Mouse (Mus musculus) intestine, embryonic 15.5 days (tissue): ENCODE measurements at regions not wholly inside any gene's neighbourhood (a gene's known extent, or its start where the extent isn't known, plus 50 kb on each side); places are given as distances from the start of the nearest gene placed in this dataset.

Experiments
- ATAC-seq: fragments of 200-750 bp; cut with Nextera tagmentation; 2 replicates; pipeline ENCODE4 v1.8.0; 2017; ENCODE audit warnings: moderate TSS enrichment, moderate library complexity
- H3K27ac ChIP-seq: fragments of 300-500 bp; sonication (generic); 2 replicates; pipeline ENCODE4 v1.5.1; 2015; ENCODE audit warnings: mild to moderate bottlenecking, inconsistent platforms
- H3K27me3 ChIP-seq: fragments of 300-500 bp; sonication (generic); replicated peaks from 2 replicates; pipeline ENCODE4 v1.6.1; 2015; ENCODE audit warnings: inconsistent platforms
- H3K36me3 ChIP-seq: fragments of 300-500 bp; sonication (generic); 2 replicates; pipeline ENCODE4 v1.6.1; 2015; ENCODE audit warnings: inconsistent platforms
- H3K4me1 ChIP-seq: fragments of 300-500 bp; sonication (generic); replicated peaks from 2 replicates; pipeline ENCODE4 v1.6.1; 2015; ENCODE audit warnings: inconsistent platforms
- H3K4me2 ChIP-seq: fragments of 300-500 bp; sonication (generic); replicated peaks from 2 replicates; pipeline ENCODE4 v1.6.1; 2015; ENCODE audit warnings: mild to moderate bottlenecking, inconsistent platforms
- H3K4me3 ChIP-seq: fragments of 300-500 bp; sonication (generic); replicated peaks from 2 replicates; pipeline ENCODE4 v1.5.1; 2015; ENCODE audit warnings: inconsistent platforms
- H3K9ac ChIP-seq: fragments of 300-500 bp; sonication (generic); 2 replicates; pipeline ENCODE4 v1.6.1; 2015; ENCODE audit warnings: inconsistent platforms
- H3K9me3 ChIP-seq: fragments of 300-500 bp; sonication (generic); 2 replicates; pipeline ENCODE4 v1.6.1; 2016; ENCODE audit warnings: inconsistent platforms
- WGBS: fragments of 180-500 bp; shearing (Covaris S2); methylation state at CpG from one replicate; pipeline ENCODE4 v1.1.7; 2015; 5-methylcytosine and 5-hydroxymethylcytosine counted together

GRCm38 (mm10) chr2:7840612-7841011, 331.2 kb upstream of the Celf2 start:
- Histone ChIP-seq H3K9me3 (no peaks in the 10 kb centered on the region), H3K9ac (no peak overlapping the region), H3K27ac (no peak overlapping the region), H3K4me3 (no peak overlapping the region), H3K4me1 (no peaks in the 10 kb centered on the region), H3K36me3 (no peaks in the 10 kb centered on the region), H3K27me3 (no peaks in the 10 kb centered on the region), H3K4me2 (no peak overlapping the region)
- ATAC-seq: no peak
- 73% methylated on average over 1 of the region's 1 CpGs for WGBS

- Histone ChIP-seq H3K9ac (no peak overlapping the region), H3K4me2 (no peak overlapping the region), H3K36me3 (no peaks in the 10 kb centered on the region), H3K4me1 (no peaks in the 10 kb centered on the region), H3K27me3 (no peaks in the 10 kb centered on the region), H3K27ac (no peak overlapping the region), H3K9me3 (no peaks in the 10 kb centered on the region), H3K4me3 (no peak overlapping the region)
- WGBS: 61% methylated on average over 3 of the region's 3 CpGs
- ATAC-seq: no peak
Observed at GRCm38 (mm10) chr2:7837877-7838276, 328.5 kb upstream of the Celf2 start.

GRCm38 (mm10) chr2:7831239-7831638, 321.9 kb upstream of the Celf2 start:
- Histone ChIP-seq H3K27me3 (no peaks in the 10 kb centered on the region), H3K4me2 (no peak overlapping the region), H3K4me1 (no peaks in the 10 kb centered on the region), H3K36me3 (no peaks in the 10 kb centered on the region), H3K27ac (no peak overlapping the region), H3K4me3 (no peak overlapping the region), H3K9ac (no peak overlapping the region), H3K9me3 (no peaks in the 10 kb centered on the region)
- 82% methylated on average over 4 of the region's 4 CpGs for WGBS
- no peak for ATAC-seq

- no peak for ATAC-seq
- Histone ChIP-seq H3K9me3 (no peaks in the 10 kb centered on the region), H3K36me3 (no peaks in the 10 kb centered on the region), H3K4me3 (no peak overlapping the region), H3K9ac (no peak overlapping the region), H3K4me1 (no peaks in the 10 kb centered on the region), H3K4me2 (no peak overlapping the region), H3K27ac (no peak overlapping the region), H3K27me3 (no peaks in the 10 kb centered on the region)
- 60% methylated on average over 7 of the region's 7 CpGs for WGBS
Observed at GRCm38 (mm10) chr2:7826272-7826671, 316.9 kb upstream of the Celf2 start.

- no peak overlapping the region for H3K4me3 ChIP-seq
- ATAC-seq: no peak
- H3K4me2 ChIP-seq: no peak overlapping the region
- H3K9ac ChIP-seq: no peak overlapping the region
- no peaks in the 10 kb centered on the region for H3K36me3 ChIP-seq
- H3K27ac ChIP-seq: no peak overlapping the region
- WGBS: 75% methylated on average over 2 of the region's 2 CpGs
- no peaks in the 10 kb centered on the region for H3K4me1 ChIP-seq
- no peaks in the 10 kb centered on the region for H3K9me3 ChIP-seq
- no peaks in the 10 kb centered on the region for H3K27me3 ChIP-seq
Observed at GRCm38 (mm10) chr2:7796415-7796814, 287.1 kb upstream of the Celf2 start.

GRCm38 (mm10) chr2:7792456-7793145, 283.2 kb upstream of the Celf2 start:
- 53% methylated on average over 2 of the region's 2 CpGs for WGBS
- ATAC-seq: peak; percentile 78
- H3K27ac ChIP-seq: peak overlapping the region; percentile 14; the same call in 1 of the 2 replicates

GRCm38 (mm10) chr2:7778610-7779009, 269.2 kb upstream of the Celf2 start:
- WGBS: 58% methylated on average over 2 of the region's 2 CpGs

More at GRCm38 (mm10) chr2:7792456-7793145, 283.2 kb upstream of the Celf2 start:
- Histone ChIP-seq H3K9me3 (no peaks in the 10 kb centered on the region), H3K36me3 (no peaks in the 10 kb centered on the region), H3K27me3 (no peaks in the 10 kb centered on the region), H3K4me1 (no peaks in the 10 kb centered on the region), H3K4me3 (no peak overlapping the region), H3K4me2 (no peak overlapping the region), H3K9ac (no peak overlapping the region)

GRCm38 (mm10) chr2:7734097-7734730, 224.9 kb upstream of the Celf2 start:
- Histone ChIP-seq H3K4me1 (no peaks in the 10 kb centered on the region), H3K4me2 (no peak overlapping the region), H3K9ac (no peak overlapping the region), H3K27ac (no peak overlapping the region), H3K36me3 (no peaks in the 10 kb centered on the region), H3K9me3 (no peaks in the 10 kb centered on the region), H3K27me3 (no peaks in the 10 kb centered on the region), H3K4me3 (no peak overlapping the region)
- WGBS: 57% methylated on average over 8 of the region's 8 CpGs
- no peak for ATAC-seq

More at GRCm38 (mm10) chr2:7778610-7779009, 269.2 kb upstream of the Celf2 start:
- H3K9ac ChIP-seq: no peak overlapping the region
- no peaks in the 10 kb centered on the region for H3K27me3 ChIP-seq
- H3K4me3 ChIP-seq: no peak overlapping the region
- no peaks in the 10 kb centered on the region for H3K36me3 ChIP-seq
- no peaks in the 10 kb centered on the region for H3K9me3 ChIP-seq
- H3K4me2 ChIP-seq: no peak overlapping the region
- no peak overlapping the region for H3K27ac ChIP-seq
- no peaks in the 10 kb centered on the region for H3K4me1 ChIP-seq
- no peak for ATAC-seq

- no peak for ATAC-seq
- H3K27ac ChIP-seq: no peak overlapping the region
Observed at GRCm38 (mm10) chr2:7730960-7731359, 221.6 kb upstream of the Celf2 start.

GRCm38 (mm10) chr2:7722283-7722935, 213.0 kb upstream of the Celf2 start:
- Histone ChIP-seq H3K4me2 (no peak overlapping the region), H3K36me3 (no peaks in the 10 kb centered on the region), H3K9ac (no peak overlapping the region), H3K9me3 (no peaks in the 10 kb centered on the region), H3K4me1 (no peaks in the 10 kb centered on the region), H3K27me3 (no peaks in the 10 kb centered on the region), H3K4me3 (no peak overlapping the region), H3K27ac (0 out of 2 replicates have a peak overlapping the region, but pooled peaks have one; percentile 9)
- ATAC-seq: 0 out of 2 replicates have a peak, but pooled peaks have one; percentile 39
- WGBS: 68% methylated on average over 10 of the region's 10 CpGs

More at GRCm38 (mm10) chr2:7730960-7731359, 221.6 kb upstream of the Celf2 start:
- H3K4me2 ChIP-seq: no peak overlapping the region
- WGBS: 97% methylated on average over 1 of the region's 1 CpGs
- no peaks in the 10 kb centered on the region for H3K36me3 ChIP-seq
- H3K4me1 ChIP-seq: no peaks in the 10 kb centered on the region
- no peaks in the 10 kb centered on the region for H3K27me3 ChIP-seq
- H3K9me3 ChIP-seq: no peaks in the 10 kb centered on the region
- no peak overlapping the region for H3K4me3 ChIP-seq
- H3K9ac ChIP-seq: no peak overlapping the region

GRCm38 (mm10) chr2:7711046-7711445, 201.7 kb upstream of the Celf2 start:
- WGBS: 71% methylated on average over 1 of the region's 1 CpGs
- Histone ChIP-seq H3K36me3 (no peaks in the 10 kb centered on the region), H3K27ac (no peak overlapping the region), H3K9me3 (no peaks in the 10 kb centered on the region), H3K9ac (no peak overlapping the region), H3K4me1 (no peaks in the 10 kb centered on the region), H3K4me2 (no peak overlapping the region), H3K27me3 (no peaks in the 10 kb centered on the region), H3K4me3 (no peak overlapping the region)
- no peak for ATAC-seq

GRCm38 (mm10) chr2:7710476-7710875, 201.1 kb upstream of the Celf2 start:
- no peaks in the 10 kb centered on the region for H3K4me1 ChIP-seq
- no peak overlapping the region for H3K27ac ChIP-seq
- H3K27me3 ChIP-seq: no peaks in the 10 kb centered on the region
- no peak overlapping the region for H3K4me3 ChIP-seq
- H3K36me3 ChIP-seq: no peaks in the 10 kb centered on the region
- no peak overlapping the region for H3K9ac ChIP-seq
- ATAC-seq: no peak
- WGBS: 78% methylated on average over 1 of the region's 1 CpGs
- H3K4me2 ChIP-seq: no peak overlapping the region
- no peaks in the 10 kb centered on the region for H3K9me3 ChIP-seq
